Mouse (Mus musculus): ENCODE results near the gene Nfat5.

DNA sequence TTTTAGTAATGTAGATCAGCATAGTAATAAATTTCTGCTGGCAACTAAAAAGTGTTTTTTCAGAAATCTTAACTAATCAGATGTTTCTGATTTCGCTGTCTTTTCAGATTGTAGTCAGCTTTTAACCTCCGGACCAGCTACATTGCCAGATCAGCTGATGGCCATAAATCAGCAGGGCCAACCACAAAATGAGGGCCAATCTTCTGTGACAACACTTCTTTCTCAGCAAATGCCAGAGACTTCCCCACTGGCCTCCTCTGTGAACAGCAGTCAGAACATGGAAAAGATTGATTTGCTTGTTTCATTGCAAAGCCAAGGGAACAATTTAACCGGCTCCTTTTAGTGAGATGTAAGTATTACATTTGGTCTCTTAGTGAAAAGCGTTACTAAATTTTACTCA, 77.0 kb downstream of the Nfat5 start:
- TF ChIP-seq EP300 (optimal IDR thresholded peaks at IDR 0.05) (no peak), CTCF (IDR thresholded peaks at IDR 0.05; ENCODE audit: low read depth) (no peak)

Data from stomach, postnatal 0 days (tissue).